Mouse (Mus musculus): ENCODE measurements at regions not wholly inside any gene's neighbourhood (a gene's known extent, or its start where the extent isn't known, plus 50 kb on each side); places are given as distances from the start of the nearest gene placed in this dataset.
A peak's percentile ranks its signal among the peaks of the same experiment; 100 is the strongest.

- no peak for DNase-seq
Observed at GRCm38 (mm10) chr1:186286401-186286800, 169.3 kb upstream of the Lyplal1 start.

DNA sequence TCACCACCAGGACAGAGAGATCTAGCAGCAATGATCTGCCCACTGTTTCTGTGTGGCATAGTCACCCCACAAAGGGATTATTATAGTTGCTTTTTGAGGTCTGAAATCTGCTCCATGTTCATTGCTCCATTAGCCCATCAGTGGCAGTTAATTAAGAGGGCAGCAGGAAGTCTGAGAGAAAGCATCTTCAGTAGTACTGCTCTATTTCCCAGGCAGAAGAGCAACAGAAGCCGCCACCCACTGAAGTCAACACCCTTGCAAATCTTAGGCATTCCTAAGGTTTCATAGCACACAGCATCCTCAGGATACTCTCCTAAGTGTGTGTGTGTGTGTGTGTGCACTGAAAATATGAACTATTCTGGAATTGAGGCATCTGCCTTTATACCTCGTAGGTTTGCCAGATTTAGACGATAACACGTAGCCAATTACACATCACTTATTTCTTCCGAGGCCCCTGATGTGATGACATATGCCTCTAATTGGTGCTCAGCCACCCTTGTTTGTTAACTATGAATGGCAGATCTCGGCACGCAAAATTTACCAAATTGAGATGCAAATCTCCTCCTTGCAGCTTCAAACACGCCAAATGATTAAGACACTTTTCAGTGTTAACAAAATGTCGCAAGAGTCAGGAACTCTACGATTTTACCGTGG is 161.0 kb upstream of the Lyplal1 start:
- no peak for DNase-seq

DNA sequence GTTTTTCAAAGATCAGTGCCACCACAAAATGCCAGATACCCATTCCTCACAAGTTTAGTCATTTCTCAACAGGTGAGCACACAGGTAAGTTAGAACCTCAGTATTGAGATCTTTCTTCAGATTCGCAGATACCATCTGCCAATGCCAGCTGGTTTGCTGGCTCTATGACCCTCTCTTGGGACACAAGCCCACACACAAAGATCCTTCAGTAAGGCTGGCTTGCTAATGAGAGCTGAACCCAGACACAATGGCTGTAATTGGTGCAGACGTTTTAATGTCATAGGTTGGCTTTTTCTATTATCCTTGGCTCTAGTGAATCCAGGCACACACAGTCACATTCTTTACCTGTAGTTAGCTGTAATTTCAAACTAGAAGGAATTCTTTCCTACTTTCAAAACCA is 154.3 kb upstream of the Lyplal1 start:
- DNase-seq = no peak

- DNase-seq = no peak
Observed at GRCm38 (mm10) chr1:186267317-186267716, 150.2 kb upstream of the Lyplal1 start.

DNA sequence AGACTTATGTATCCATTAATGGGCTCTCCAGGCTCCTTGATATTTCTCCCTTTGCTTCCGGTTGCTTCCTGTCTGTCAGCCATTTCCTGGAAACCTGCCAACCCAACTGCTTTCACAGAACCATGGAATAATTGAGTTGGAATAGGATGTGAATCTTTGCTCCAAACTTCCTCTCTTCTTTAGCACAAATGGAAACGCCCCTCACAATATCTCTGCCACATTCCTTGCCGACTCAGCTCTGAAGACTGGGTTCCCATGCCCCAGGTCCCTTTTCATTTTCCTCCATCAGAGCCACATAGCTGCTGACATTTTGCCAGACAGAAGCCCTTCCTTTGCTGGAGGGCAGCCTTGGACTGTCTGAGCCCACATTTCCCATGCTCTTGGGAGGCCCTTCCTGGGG is 147.5 kb upstream of the Lyplal1 start:
- DNase-seq = no peak

- no peak for DNase-seq
Observed at GRCm38 (mm10) chr1:186263955-186264354, 146.8 kb upstream of the Lyplal1 start.

DNA sequence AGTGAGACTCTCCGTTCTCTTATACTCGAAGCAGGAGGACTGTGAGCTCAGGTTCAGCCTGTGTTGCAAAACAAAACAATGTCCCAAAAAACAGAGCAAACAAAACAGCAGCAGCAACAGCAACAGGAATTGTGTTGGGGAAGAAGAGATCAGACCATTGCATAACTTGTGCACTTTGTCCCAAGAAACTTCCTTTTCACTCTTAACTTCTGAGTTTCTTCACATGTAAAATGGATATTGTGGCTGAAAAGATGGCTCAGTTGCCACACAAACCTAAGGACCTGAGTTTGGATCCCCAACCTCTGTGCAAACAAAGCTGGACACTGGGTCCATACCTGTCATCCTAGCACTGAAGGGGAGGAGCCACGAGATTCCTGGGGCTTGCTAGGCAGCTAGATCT is 146.1 kb upstream of the Lyplal1 start:
- DNase-seq = no peak

DNA sequence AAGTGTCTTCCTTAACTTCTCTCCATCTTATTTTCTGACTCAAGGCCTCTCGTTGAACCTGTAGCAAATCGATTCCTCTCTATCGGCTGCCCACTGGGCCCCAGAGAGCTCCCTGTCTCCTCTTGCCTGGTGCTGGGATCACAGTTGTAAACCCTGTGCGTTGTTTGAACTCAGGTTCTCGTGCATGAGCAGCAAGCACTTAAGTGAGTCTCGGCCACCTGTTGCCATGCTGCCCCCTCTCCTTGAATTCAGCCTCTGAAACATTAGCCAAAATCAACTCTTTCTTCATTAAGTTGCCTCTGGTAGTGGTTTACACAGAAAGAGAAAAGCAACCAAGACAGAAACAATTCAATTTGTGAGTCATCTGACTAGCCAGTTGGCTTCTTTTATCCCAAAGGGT is 144.9 kb upstream of the Lyplal1 start:
- no peak for DNase-seq

DNA sequence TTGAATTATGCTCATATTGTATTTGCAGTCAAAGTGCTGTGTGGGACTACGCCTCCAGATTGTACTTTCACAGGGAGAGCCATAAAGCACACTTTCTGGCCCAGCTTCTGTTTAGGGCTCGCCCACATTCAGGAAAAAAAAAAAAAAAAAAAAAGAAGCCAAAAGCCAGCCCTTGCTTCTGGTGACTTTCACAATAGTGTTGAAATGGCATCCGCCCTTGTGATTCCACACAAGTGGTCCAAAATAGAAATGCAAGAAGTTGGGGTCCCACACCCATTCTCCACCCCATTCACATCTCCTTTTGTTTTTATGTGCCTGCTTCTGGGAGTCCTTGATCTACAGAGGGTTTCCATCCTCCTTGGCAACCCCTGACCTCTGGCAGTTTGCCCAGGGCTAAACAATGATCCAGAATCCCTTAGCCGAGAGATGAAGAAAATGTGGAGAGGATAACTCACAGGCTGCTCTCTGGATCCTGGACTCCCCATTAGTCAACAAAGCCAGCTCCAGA is 144.3 kb upstream of the Lyplal1 start:
- peak; percentile 73 for DNase-seq

DNA sequence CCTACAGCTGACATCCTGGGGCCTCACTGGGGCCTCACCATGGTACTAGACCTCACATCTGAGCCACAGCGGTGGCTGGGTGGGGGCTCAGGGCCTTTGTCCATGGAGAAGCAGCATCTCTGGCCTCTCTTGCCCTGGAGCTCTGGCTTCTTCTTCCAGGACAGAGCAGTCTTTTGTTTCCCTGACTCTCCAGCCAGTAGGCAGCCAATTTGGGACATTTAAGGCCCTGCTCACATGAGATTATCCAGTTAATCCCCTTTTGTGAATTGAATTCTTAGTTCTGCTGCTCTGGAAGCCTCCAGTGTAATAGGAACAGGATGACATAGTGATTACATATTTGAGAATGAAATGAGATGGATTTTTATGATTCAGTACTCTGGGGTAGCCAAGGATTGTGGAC is 140.5 kb upstream of the Lyplal1 start:
- DNase-seq = no peak

GRCm38 (mm10) chr1:186255476-186256080 is 138.5 kb upstream of the Lyplal1 start:
- DNase-seq = no peak

DNA sequence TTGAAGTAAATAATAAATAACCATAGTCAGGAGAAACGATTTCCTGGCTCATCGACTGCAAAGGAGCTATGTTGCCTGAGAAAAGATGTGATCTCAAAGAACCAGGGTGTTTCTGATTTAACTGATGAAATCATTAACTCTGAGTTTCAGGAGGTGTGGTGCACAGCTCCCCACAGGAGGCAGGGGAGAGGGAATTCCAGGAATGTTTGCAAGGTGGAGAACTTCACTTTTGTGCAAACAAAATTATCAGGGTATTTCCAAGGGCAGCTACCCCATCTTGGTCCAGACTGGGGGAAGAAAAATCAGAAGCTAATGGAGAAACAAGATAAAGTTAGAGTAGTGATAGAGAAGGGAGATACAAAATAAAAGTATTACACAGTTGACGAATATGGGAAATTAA is 137.4 kb upstream of the Lyplal1 start:
- no peak for DNase-seq

GRCm38 (mm10) chr1:186252551-186252950 is 135.4 kb upstream of the Lyplal1 start:
- no peak for DNase-seq

GRCm38 (mm10) chr1:186250316-186250715 is 133.2 kb upstream of the Lyplal1 start:
- no peak for DNase-seq

DNA sequence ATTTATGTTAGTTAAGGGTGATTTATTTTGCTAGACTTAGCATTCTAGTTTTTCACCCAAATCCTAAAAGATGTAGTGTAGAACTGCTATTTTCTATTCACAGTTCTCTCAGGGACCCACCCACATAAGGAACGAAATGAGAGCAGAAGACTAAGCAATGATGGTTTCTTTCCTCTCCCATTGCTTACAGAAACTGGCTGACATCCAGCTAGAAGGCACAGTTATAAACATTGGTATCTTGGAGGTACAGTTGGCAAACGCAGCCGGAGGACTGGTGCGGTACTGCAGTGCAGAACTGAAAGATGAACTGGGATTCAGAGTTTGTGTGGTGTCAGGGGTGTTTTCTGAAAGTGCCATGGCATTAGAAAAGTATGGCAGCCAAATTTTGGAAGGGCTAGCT is 132.1 kb upstream of the Lyplal1 start:
- DNase-seq = no peak

- DNase-seq = no peak
Observed at GRCm38 (mm10) chr1:186245723-186246440, 128.8 kb upstream of the Lyplal1 start.

GRCm38 (mm10) chr1:186241112-186241511 is 124.0 kb upstream of the Lyplal1 start:
- DNase-seq = peak; percentile 16

DNA sequence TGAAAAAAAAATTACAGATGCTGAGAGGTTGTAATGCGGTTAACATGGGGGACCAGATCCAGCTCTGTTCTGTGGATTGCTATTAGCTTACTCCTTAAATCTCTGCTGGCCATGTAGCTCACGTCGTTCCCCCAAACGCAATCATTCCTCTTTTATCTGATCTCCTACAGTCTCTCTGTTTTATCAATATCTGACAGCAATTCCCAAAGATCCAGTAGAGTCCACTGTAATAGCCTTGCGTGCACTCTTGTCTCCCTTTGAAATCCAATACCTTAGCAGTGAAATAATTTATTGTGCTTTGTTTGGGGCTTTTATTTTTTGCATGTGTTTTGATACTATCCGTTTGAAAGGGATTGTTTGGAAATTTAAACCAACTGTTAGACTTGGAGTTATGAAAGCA is 120.4 kb upstream of the Lyplal1 start:
- no peak for DNase-seq

GRCm38 (mm10) chr1:186236267-186237020 is 119.3 kb upstream of the Lyplal1 start:
- DNase-seq = no peak

GRCm38 (mm10) chr1:186234536-186234935 is 117.4 kb upstream of the Lyplal1 start:
- DNase-seq = no peak

- no peak for DNase-seq
Observed at GRCm38 (mm10) chr1:186230476-186230875, 113.4 kb upstream of the Lyplal1 start.

GRCm38 (mm10) chr1:186229856-186230255 is 112.7 kb upstream of the Lyplal1 start:
- no peak for DNase-seq

DNA sequence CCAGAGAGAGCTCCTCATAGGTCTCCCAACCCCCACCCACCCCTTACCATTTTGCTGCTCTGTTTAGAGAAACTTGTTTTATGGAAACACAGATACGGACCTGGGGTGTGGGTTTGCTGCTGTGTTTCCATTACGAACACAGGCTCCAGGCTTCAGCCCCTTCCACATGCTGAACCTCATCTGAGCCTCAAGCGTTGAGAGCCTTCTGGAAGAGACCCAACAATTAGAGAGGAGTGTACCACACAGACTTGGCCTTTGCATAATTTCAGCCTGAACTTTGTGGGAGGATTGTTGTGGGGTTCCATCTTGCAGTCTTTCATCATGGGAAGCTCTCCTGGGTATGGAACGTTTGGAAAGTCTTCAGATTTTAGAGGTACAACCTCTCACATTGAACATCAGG is 111.3 kb upstream of the Lyplal1 start:
- no peak for DNase-seq
